Mouse (Mus musculus) lung, embryonic 14.5 days (tissue): ENCODE measurements at regions not wholly inside any gene's neighbourhood (a gene's known extent, or its start where the extent isn't known, plus 50 kb on each side); places are given as distances from the start of the nearest gene placed in this dataset.

Experiments used
- ATAC-seq: fragments of 200-750 bp; cut with Nextera tagmentation; 2 replicates; pipeline ENCODE4 v1.8.0; 2017; ENCODE audit warnings: mild to moderate bottlenecking, moderate TSS enrichment, moderate library complexity; ENCODE audit not compliant: insufficient read depth
- DNase-seq: peaks from one replicate; pipeline ENCODE4 v3.0.0-alpha.2; 2015
- H3K27ac ChIP-seq: fragments of 300-500 bp; sonication (generic); 2 replicates; pipeline ENCODE4 v1.5.1; 2014; ENCODE audit warnings: low read depth, mild to moderate bottlenecking, moderate library complexity
- H3K27me3 ChIP-seq: fragments of 300-500 bp; sonication (generic); 2 replicates; pipeline ENCODE4 v1.6.1; 2014; ENCODE audit warnings: low read length, control low read depth; ENCODE audit not compliant: insufficient read depth
- H3K36me3 ChIP-seq: fragments of 300-500 bp; sonication (generic); 2 replicates; pipeline ENCODE4 v1.6.1; 2014; ENCODE audit warnings: control low read depth; ENCODE audit not compliant: insufficient read depth
- H3K4me1 ChIP-seq: fragments of 300-500 bp; sonication (generic); 2 replicates; pipeline ENCODE4 v1.6.1; 2014; ENCODE audit warnings: antibody characterized with exemption, control low read depth; ENCODE audit not compliant: insufficient read depth
- H3K4me2 ChIP-seq: fragments of 300-500 bp; sonication (generic); 2 replicates; pipeline ENCODE4 v1.6.1; 2014; ENCODE audit warnings: mild to moderate bottlenecking
- H3K4me3 ChIP-seq: fragments of 300-500 bp; sonication (generic); 2 replicates; pipeline ENCODE4 v1.5.1; 2014; ENCODE audit warnings: low read depth, low read length
- H3K9ac ChIP-seq: fragments of 300-500 bp; sonication (generic); 2 replicates; pipeline ENCODE4 v1.6.1; 2014
- H3K9me3 ChIP-seq: fragments of 300-500 bp; sonication (generic); 2 replicates; pipeline ENCODE4 v1.6.1; 2016; ENCODE audit warnings: low read depth, low read length, control low read depth
- CTCF ChIP-seq: IDR thresholded peaks from 2 replicates; pipeline ENCODE4 v1.5.1; 2016; ENCODE audit warnings: antibody characterized with exemption, low read depth
- WGBS: fragments of 180-500 bp; shearing (Covaris S2); extraction: QIAGEN DNeasy Blood & Tissue Kit; methylation state at CpG from one replicate; pipeline ENCODE4 v1.1.7; 2014; 5-methylcytosine and 5-hydroxymethylcytosine counted together

- no peak overlapping the region for H3K4me2 ChIP-seq
- no peaks in the 10 kb centered on the region for H3K9me3 ChIP-seq
- peak; percentile 16 for DNase-seq
- ATAC-seq: no peak
- WGBS: 49% methylated on average over 4 of the region's 4 CpGs
- H3K9ac ChIP-seq: no peak overlapping the region
- TF ChIP-seq CTCF: no peak
- no peaks in the 10 kb centered on the region for H3K36me3 ChIP-seq
- no peaks in the 10 kb centered on the region for H3K27me3 ChIP-seq
- no peak overlapping the region for H3K4me3 ChIP-seq
- no peaks in the 10 kb centered on the region for H3K4me1 ChIP-seq
- no peak overlapping the region for H3K27ac ChIP-seq
Observed at GRCm38 (mm10) chr16:64318796-64319493, 283.3 kb downstream of the Csnka2ip start.

- 76% methylated on average over 1 of the region's 1 CpGs for WGBS
- Histone ChIP-seq H3K9me3 (no peaks in the 10 kb centered on the region), H3K4me2 (no peak overlapping the region), H3K4me3 (no peak overlapping the region), H3K27ac (no peak overlapping the region), H3K9ac (no peak overlapping the region), H3K4me1 (no peaks in the 10 kb centered on the region), H3K27me3 (no peaks in the 10 kb centered on the region), H3K36me3 (no peaks in the 10 kb centered on the region)
- TF ChIP-seq CTCF: no peak
- DNase-seq (no peak), ATAC-seq (no peak)
Observed at GRCm38 (mm10) chr16:64316831-64317230, 285.4 kb downstream of the Csnka2ip start.

GRCm38 (mm10) chr16:64293507-64293906 is 308.7 kb downstream of the Csnka2ip start:
- H3K4me1 ChIP-seq: no peaks in the 10 kb centered on the region
- 83% methylated on average over 3 of the region's 3 CpGs for WGBS
- no peak for TF ChIP-seq CTCF
- no peak overlapping the region for H3K4me3 ChIP-seq
- no peaks in the 10 kb centered on the region for H3K9me3 ChIP-seq
- ATAC-seq (no peak), DNase-seq (no peak)
- no peak overlapping the region for H3K27ac ChIP-seq
- H3K36me3 ChIP-seq: no peaks in the 10 kb centered on the region
- no peak overlapping the region for H3K4me2 ChIP-seq
- H3K27me3 ChIP-seq: no peaks in the 10 kb centered on the region
- H3K9ac ChIP-seq: no peak overlapping the region

- Histone ChIP-seq H3K4me3 (no peak overlapping the region), H3K4me2 (no peak overlapping the region), H3K9me3 (no peaks in the 10 kb centered on the region), H3K4me1 (no peaks in the 10 kb centered on the region), H3K9ac (no peak overlapping the region), H3K27ac (no peak overlapping the region), H3K36me3 (no peaks in the 10 kb centered on the region), H3K27me3 (no peaks in the 10 kb centered on the region)
- DNase-seq (no peak), ATAC-seq (no peak)
- no peak for TF ChIP-seq CTCF
- WGBS: 52% methylated on average over 1 of the region's 1 CpGs
Observed at GRCm38 (mm10) chr16:64285306-64285705, 316.9 kb downstream of the Csnka2ip start.

GRCm38 (mm10) chr16:64275860-64276597 is 326.2 kb downstream of the Csnka2ip start:
- Histone ChIP-seq H3K4me2 (no peak overlapping the region), H3K9ac (no peak overlapping the region), H3K27ac (no peak overlapping the region), H3K4me3 (no peak overlapping the region), H3K4me1 (no peaks in the 10 kb centered on the region), H3K27me3 (no peaks in the 10 kb centered on the region), H3K36me3 (no peaks in the 10 kb centered on the region), H3K9me3 (no peaks in the 10 kb centered on the region)
- ATAC-seq: no peak
- TF ChIP-seq CTCF: no peak
- WGBS: 82% methylated on average over 4 of the region's 4 CpGs
- no peak for DNase-seq

GRCm38 (mm10) chr16:64275420-64275819 is 326.8 kb downstream of the Csnka2ip start:
- Histone ChIP-seq H3K36me3 (no peaks in the 10 kb centered on the region), H3K4me2 (no peak overlapping the region), H3K9me3 (no peaks in the 10 kb centered on the region), H3K4me3 (no peak overlapping the region), H3K4me1 (no peaks in the 10 kb centered on the region), H3K27me3 (no peaks in the 10 kb centered on the region), H3K9ac (no peak overlapping the region), H3K27ac (no peak overlapping the region)
- 74% methylated on average over 5 of the region's 5 CpGs for WGBS
- no peak for ATAC-seq
- no peak for DNase-seq
- TF ChIP-seq CTCF: no peak

GRCm38 (mm10) chr16:64264960-64265736 is 337.1 kb downstream of the Csnka2ip start:
- Histone ChIP-seq H3K9ac (no peak overlapping the region), H3K27me3 (no peaks in the 10 kb centered on the region), H3K4me3 (no peak overlapping the region), H3K27ac (no peak overlapping the region), H3K4me1 (no peaks in the 10 kb centered on the region), H3K9me3 (no peaks in the 10 kb centered on the region), H3K36me3 (no peaks in the 10 kb centered on the region), H3K4me2 (no peak overlapping the region)
- TF ChIP-seq CTCF: no peak
- no peak for DNase-seq
- no peak for ATAC-seq
- 71% methylated on average over 11 of the region's 11 CpGs for WGBS
